Mouse (Mus musculus) gonadal fat pad, adult 2 months (tissue): Measurements from ENCODE around the gene Cr2. TPM values are rescaled to one million over a fixed set of nuclear protein-coding genes. Genes with fewer than 3 reads are reported as not detected.
A peak's percentile ranks its signal among the peaks of the same experiment; 100 is the strongest.
"Not testable (repeated sequence)": the region's sequence is repeated elsewhere in the genome, so short reads cannot be mapped to it uniquely, and the experiment has no call there.

ENCODE experiments used
- DNase-seq: peaks from one replicate; pipeline ENCODE4 v3.0.0-alpha.2; 2012; ENCODE audit warnings: low read depth
- polyA plus RNA-seq: library from polyadenylated mRNA; depleted of rRNA; stranded (reverse); fragments of >200 nt; gene quantifications from 2 replicates; pipeline ENCODE4 v1.2.3, GENCODE M21; 2012; rRNA removed

The Cr2 gene
- polyA plus RNA-seq = 0.03 and 0.20 TPM in 2 replicates

GRCm38 (mm10) chr1:195175980-195176931 is at the start of gene Cr2:
Gene Cr2, minus strand, starts transcription at chr1:195176716.
- DNase-seq = no peak

GRCm38 (mm10) chr1:195221781-195222180 is 45.3 kb upstream of the Cr2 start:
- DNase-seq = no peak

GRCm38 (mm10) chr1:195212851-195213250 is 36.3 kb upstream of the Cr2 start:
- not testable (repeated sequence) for DNase-seq

- DNase-seq = no peak
Observed at GRCm38 (mm10) chr1:195184746-195185145, 8.2 kb upstream of the Cr2 start.

GRCm38 (mm10) chr1:195164996-195165755 is 11.3 kb downstream of the Cr2 start:
- no peak for DNase-seq

GRCm38 (mm10) chr1:195132070-195132469 is 44.4 kb downstream of the Cr2 start:
- DNase-seq = no peak

- no peak for DNase-seq
Observed at GRCm38 (mm10) chr1:195131675-195132015, 44.9 kb downstream of the Cr2 start.

GRCm38 (mm10) chr1:195130953-195131674 is 45.4 kb downstream of the Cr2 start, which contains the start of gene Cr1l:
Gene Cr1l, minus strand, starts transcription at chr1:195131586.
- DNase-seq = peak; percentile 72

- DNase-seq = no peak
Observed at GRCm38 (mm10) chr1:195130479-195130878, 46.0 kb downstream of the Cr2 start.

GRCm38 (mm10) chr1:195129867-195130266 is 46.6 kb downstream of the Cr2 start:
- DNase-seq = no peak

GRCm38 (mm10) chr1:195114414-195114813 is 62.1 kb downstream of the Cr2 start:
- no peak for DNase-seq

- no peak for DNase-seq
Observed at GRCm38 (mm10) chr1:195113621-195114020, 62.9 kb downstream of the Cr2 start.

- DNase-seq = no peak
Observed at GRCm38 (mm10) chr1:195100693-195101092, 75.8 kb downstream of the Cr2 start.

GRCm38 (mm10) chr1:195098004-195098403 is 78.5 kb downstream of the Cr2 start:
- DNase-seq = no peak

- peak; percentile 33 for DNase-seq
Observed at GRCm38 (mm10) chr1:195092220-195092720, 84.2 kb downstream of the Cr2 start, which contains the start of gene Cd46. Gene Cd46, minus strand, starts transcription at chr1:195092249.

- DNase-seq = peak; percentile 42
Observed at GRCm38 (mm10) chr1:195091699-195092219, 84.8 kb downstream of the Cr2 start.

Other genes starting within 250 kb of the Cr2 start
- gene Cd34, start 237.9 kb downstream of the Cr2 start, polyA plus RNA-seq = 88.4 and 91.6 TPM in 2 replicates
- gene Cd46, start 84.5 kb downstream of the Cr2 start, polyA plus RNA-seq = 1.0 and 1.1 TPM in 2 replicates
- gene Cr1l, start 45.1 kb downstream of the Cr2 start, polyA plus RNA-seq = 82.7 and 84.6 TPM in 2 replicates